8 mouse cellular contexts compared by ENCODE assay signal in the genomic region with DNA sequence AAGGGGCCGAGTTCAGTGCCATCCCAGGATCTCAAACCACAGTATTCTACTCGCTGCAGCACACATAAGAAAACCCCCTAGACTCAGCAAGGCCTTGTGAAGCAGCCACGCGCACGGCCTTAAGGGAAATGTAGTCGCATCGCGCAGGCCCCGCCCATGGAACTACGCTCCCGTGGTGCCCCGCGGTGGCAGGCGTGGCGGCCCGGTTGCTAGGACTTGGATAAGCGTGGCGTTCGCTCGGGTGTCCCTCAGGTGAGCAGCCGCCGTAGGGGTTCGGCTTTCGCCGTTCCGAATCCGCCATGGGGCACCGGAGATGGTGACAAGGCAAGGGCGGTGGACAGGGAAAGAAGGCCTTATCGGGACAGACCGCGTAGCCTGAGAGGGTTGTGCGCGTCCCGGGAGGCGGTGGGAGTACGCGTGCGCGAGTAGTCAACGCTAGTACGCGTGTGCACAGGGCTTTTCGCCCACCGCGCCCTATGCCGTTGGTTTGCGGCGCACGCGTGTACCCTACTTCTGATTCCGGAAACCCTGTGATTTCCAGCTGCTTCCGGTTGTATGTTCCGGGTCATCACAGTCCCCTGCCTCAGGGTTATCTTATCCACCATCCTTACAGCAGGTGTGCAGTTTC. TPM values are rescaled to one million over a fixed set of nuclear protein-coding genes. Genes with fewer than 3 reads are reported as not detected.
DNase-seq lines count a peak whose midpoint lies in the region; ATAC-seq lines count a peak whose summit lies in the region.

A gene (plus strand): TSS at position 175 of the 628 bp plus-strand sequence.
A gene (plus strand): TSS at position 183 of the 628 bp plus-strand sequence.

- H3K9ac ChIP-seq in hindbrain, embryonic 16.5 days (ENCODE audit: low read depth, low read length): peak within 1 kb of the TSS; percentile 81

- H3K27ac ChIP-seq in hindbrain, embryonic 16.5 days (ENCODE audit: low read depth, low read length): peak within 1 kb of the TSS; percentile 94
- H3K27ac ChIP-seq in macrophage: peak within 1 kb of the TSS; percentile 85

- peaks cover 17% of the 10 kb centered on the region for H3K4me1 ChIP-seq in hindbrain, embryonic 16.5 days (ENCODE audit: control insufficient read depth, insufficient read depth, low read depth, low read length)

- H3K36me3 ChIP-seq in hindbrain, embryonic 16.5 days (ENCODE audit: control insufficient read depth, insufficient read depth, low read length): peaks cover 15% of the 10 kb centered on the region
- H3K36me3 ChIP-seq in macrophage (ENCODE audit: inconsistent target): peaks cover 8% of the 10 kb centered on the region

- under 1% methylated on average over 54 of the region's 54 CpGs for WGBS in hindbrain, embryonic 16.5 days
- under 1% methylated on average over 54 of the region's 54 CpGs for WGBS in macrophage (ENCODE audit: missing documents)

- DNase-seq in R1 (ENCODE audit: low read depth, low spot score): peak; percentile 97
- peak; percentile 97 to 98 for DNase-seq in cerebellum, postnatal 25 days
- DNase-seq in frontal cortex, postnatal 36 days (ENCODE audit: low spot score in 2 of 2): peak; percentile 98 to 99
- peak; percentile 95 to 96 for DNase-seq in left cerebral cortex, adult 18-20 months (ENCODE audit: low spot score in 2 of 2)
- DNase-seq in right cerebral cortex, adult 18-20 months: peak; percentile 97
- DNase-seq in urinary bladder, postnatal 10 days (ENCODE audit: low spot score): peak; percentile 72

- H3K9me3 ChIP-seq in hindbrain, embryonic 16.5 days (ENCODE audit: control insufficient read depth, low read length): no peaks in the 10 kb centered on the region

- peak within 1 kb of the TSS; percentile 96 for H3K4me2 ChIP-seq in hindbrain, embryonic 16.5 days (ENCODE audit: low read length)

- peak; percentile 98 for ATAC-seq in hindbrain, embryonic 16.5 days

- H3K4me3 ChIP-seq in hindbrain, embryonic 16.5 days (ENCODE audit: low read length): peak within 1 kb of the TSS; percentile 73
- H3K4me3 ChIP-seq in macrophage (ENCODE audit: inconsistent target): peak within 1 kb of the TSS; percentile 78

- H3K79me2 ChIP-seq in macrophage (ENCODE audit: inconsistent target): peaks cover 47% of the 10 kb centered on the region

- no peaks in the 10 kb centered on the region for H3K27me3 ChIP-seq in hindbrain, embryonic 16.5 days (replicated peaks; ENCODE audit: control insufficient read depth, insufficient read depth, low read length)

RNA-seq across cellular contexts. Expression of the first gene that starts in this region (rescaled TPM):
- polyA plus RNA-seq in hindbrain, embryonic 16.5 days (2015; fragmentation: Nextera tagmentation; extraction: Ambion mirVana): 73.6 and 80.8 TPM in 2 replicates
- total RNA-seq in left cerebral cortex, adult 18-20 months (2021): 10 to 100 TPM; 49.1 to 50.5 TPM
- 10 to 100 TPM in 13 of 26 experiments, 1 to 10 TPM in 13; 2.6 to 18.9 (median 10.4) TPM for total RNA-seq in macrophage (2018; cell fraction: chromatin; rRNA removed)
- 10 to 100 TPM; 33.6 to 57.3 (median 44.7) TPM for total RNA-seq in macrophage (2018; cell fraction: cytosol; rRNA removed)
- total RNA-seq in macrophage (2018; cell fraction: nucleus; rRNA removed): 10 to 100 TPM in 25 of 26 experiments, 1 to 10 TPM in 1; 8.5 to 48.4 (median 29.4) TPM
- polyA plus RNA-seq in macrophage (2018): 34.4 to 66.1 TPM (median 53.0 TPM) in 3 replicates

RNA-seq across cellular contexts. Expression of the second gene that starts in this region (rescaled TPM):
- 5.2 and 6.4 TPM in 2 replicates for polyA plus RNA-seq in hindbrain, embryonic 16.5 days (2015; fragmentation: Nextera tagmentation; extraction: Ambion mirVana)
- total RNA-seq in left cerebral cortex, adult 18-20 months (2021): 1 to 10 TPM; 2.3 to 6.4 TPM
- 1 to 10 TPM in 19 of 26 experiments, under 1 TPM in 3, not detected in 4; 0.61 to 7.4 (median 2.9) TPM for total RNA-seq in macrophage (2018; cell fraction: chromatin; rRNA removed)
- 1 to 10 TPM in 24 of 26 experiments, under 1 TPM in 2; 0.80 to 4.2 (median 2.1) TPM for total RNA-seq in macrophage (2018; cell fraction: cytosol; rRNA removed)
- total RNA-seq in macrophage (2018; cell fraction: nucleus; rRNA removed): 1 to 10 TPM in 25 of 26 experiments, not detected in 1; 1.5 to 8.1 (median 4.3) TPM
- 0.60 to 3.8 TPM (median 2.4 TPM) in 3 replicates for polyA plus RNA-seq in macrophage (2018)

Comparison
In these comparisons a context has a peak if more than half of its experiments do, and no peak if none do; other contexts are left out.
1. Peak in every context shown above with its lines: DNase-seq, ATAC-seq, H3K4me3 ChIP-seq and H3K27ac ChIP-seq.